Mouse (Mus musculus): ENCODE data around the gene Slc22a20. TPM values are rescaled to one million over a fixed set of nuclear protein-coding genes. Genes with fewer than 3 reads are reported as not detected.

The Slc22a20 gene
- total and polyA plus RNA-seq, 3 experiments: not detected

GRCm38 (mm10) chr19:5940656-5941055, 45.3 kb downstream of the Slc22a20 start:
- Histone ChIP-seq H3K27me3 (ENCODE audit: insufficient read depth, low read length) (no peaks in the 10 kb centered on the region; the same call in 1 of the 2 replicates), H3K4me1 (ENCODE audit: insufficient read depth, low read depth, low read length) (peaks cover 28% of the 10 kb centered on the region), H3K36me3 (replicated peaks) (peaks cover 82% of the 10 kb centered on the region), H3K4me3 (ENCODE audit: low read depth, low read length) (no peak overlapping the region), H3K9me3 (replicated peaks) (no peaks in the 10 kb centered on the region)
- ATAC-seq (ENCODE audit: extremely low read depth, insufficient number of reproducible peaks, low FRiP score, poor library complexity, severe bottlenecking) (no peak), DNase-seq (ENCODE audit: low spot score) (no peak)
- TF ChIP-seq TAL1 (conservative IDR thresholded peaks at IDR 0.05; ENCODE audit: low read depth, low read length) (no peak), GATA2 (IDR thresholded peaks at IDR 0.05; ENCODE audit: borderline replicate concordance, low read depth, low read length) (no peak), POLR2AphosphoS5 (IDR thresholded peaks at IDR 0.05; ENCODE audit: insufficient replicate concordance, low read depth, low read length) (no peak), GATA1 (IDR thresholded peaks at IDR 0.05; ENCODE audit: borderline replicate concordance, low read length) (no peak), CTCF (IDR thresholded peaks at IDR 0.05; ENCODE audit: low read depth, low read length) (no peak)

GRCm38 (mm10) chr19:5940173-5940572, 45.8 kb downstream of the Slc22a20 start:
- no peak for ATAC-seq (ENCODE audit: extremely low read depth, insufficient number of reproducible peaks, low FRiP score, poor library complexity, severe bottlenecking)
- H3K4me1 ChIP-seq (ENCODE audit: insufficient read depth, low read depth, low read length): peaks cover 26% of the 10 kb centered on the region
- peaks cover 4% of the 10 kb centered on the region for H3K27me3 ChIP-seq (ENCODE audit: insufficient read depth, low read length)
- H3K9me3 ChIP-seq (replicated peaks): no peaks in the 10 kb centered on the region
- no peak for DNase-seq (ENCODE audit: low spot score)
- TF ChIP-seq GATA2 (IDR thresholded peaks at IDR 0.05; ENCODE audit: borderline replicate concordance, low read depth, low read length) (no peak), TAL1 (conservative IDR thresholded peaks at IDR 0.05; ENCODE audit: low read depth, low read length) (no peak), POLR2AphosphoS5 (IDR thresholded peaks at IDR 0.05; ENCODE audit: insufficient replicate concordance, low read depth, low read length) (no peak), GATA1 (IDR thresholded peaks at IDR 0.05; ENCODE audit: borderline replicate concordance, low read length) (no peak), CTCF (IDR thresholded peaks at IDR 0.05; ENCODE audit: low read depth, low read length) (no peak)
- H3K4me3 ChIP-seq (ENCODE audit: low read depth, low read length): no peak overlapping the region
- peaks cover 77% of the 10 kb centered on the region for H3K36me3 ChIP-seq (replicated peaks)

GRCm38 (mm10) chr19:5939715-5940114, 46.2 kb downstream of the Slc22a20 start:
- Histone ChIP-seq H3K36me3 (replicated peaks) (peaks cover 72% of the 10 kb centered on the region), H3K4me3 (ENCODE audit: low read depth, low read length) (no peak overlapping the region), H3K4me1 (ENCODE audit: insufficient read depth, low read depth, low read length) (peaks cover 26% of the 10 kb centered on the region), H3K9me3 (replicated peaks) (no peaks in the 10 kb centered on the region), H3K27me3 (ENCODE audit: insufficient read depth, low read length) (peaks cover 8% of the 10 kb centered on the region)
- ATAC-seq (ENCODE audit: extremely low read depth, insufficient number of reproducible peaks, low FRiP score, poor library complexity, severe bottlenecking) (no peak), DNase-seq (ENCODE audit: low spot score) (no peak)
- no peak for TF ChIP-seq GATA2 (IDR thresholded peaks at IDR 0.05; ENCODE audit: borderline replicate concordance, low read depth, low read length)
- no peak for TF ChIP-seq POLR2AphosphoS5 (IDR thresholded peaks at IDR 0.05; ENCODE audit: insufficient replicate concordance, low read depth, low read length)
- TF ChIP-seq CTCF (IDR thresholded peaks at IDR 0.05; ENCODE audit: low read depth, low read length): no peak
- TF ChIP-seq TAL1 (conservative IDR thresholded peaks at IDR 0.05; ENCODE audit: low read depth, low read length): no peak
- no peak for TF ChIP-seq GATA1 (IDR thresholded peaks at IDR 0.05; ENCODE audit: borderline replicate concordance, low read length)

- no peaks in the 10 kb centered on the region for H3K9me3 ChIP-seq (replicated peaks)
- ATAC-seq (ENCODE audit: extremely low read depth, insufficient number of reproducible peaks, low FRiP score, poor library complexity, severe bottlenecking) (no peak), DNase-seq (ENCODE audit: low spot score) (no peak)
- no peak for TF ChIP-seq POLR2AphosphoS5 (IDR thresholded peaks at IDR 0.05; ENCODE audit: insufficient replicate concordance, low read depth, low read length)
- no peak for TF ChIP-seq CTCF (IDR thresholded peaks at IDR 0.05; ENCODE audit: low read depth, low read length)
- no peak for TF ChIP-seq GATA1 (IDR thresholded peaks at IDR 0.05; ENCODE audit: borderline replicate concordance, low read length)
- no peak for TF ChIP-seq TAL1 (conservative IDR thresholded peaks at IDR 0.05; ENCODE audit: low read depth, low read length)
- TF ChIP-seq GATA2 (IDR thresholded peaks at IDR 0.05; ENCODE audit: borderline replicate concordance, low read depth, low read length): no peak
- no peak overlapping the region for H3K4me3 ChIP-seq (ENCODE audit: low read depth, low read length)
- H3K36me3 ChIP-seq (replicated peaks): peaks cover 60% of the 10 kb centered on the region
- H3K4me1 ChIP-seq (ENCODE audit: insufficient read depth, low read depth, low read length): peaks cover 24% of the 10 kb centered on the region
- H3K27me3 ChIP-seq (ENCODE audit: insufficient read depth, low read length): peaks cover 19% of the 10 kb centered on the region
Measured at GRCm38 (mm10) chr19:5938516-5938915, 47.4 kb downstream of the Slc22a20 start.

GRCm38 (mm10) chr19:5937836-5938406, 48.0 kb downstream of the Slc22a20 start:
- H3K4me1 ChIP-seq (ENCODE audit: insufficient read depth, low read depth, low read length): peaks cover 24% of the 10 kb centered on the region
- no peak overlapping the region for H3K4me3 ChIP-seq (ENCODE audit: low read depth, low read length)
- DNase-seq (ENCODE audit: low spot score) (no peak), ATAC-seq (ENCODE audit: extremely low read depth, insufficient number of reproducible peaks, low FRiP score, poor library complexity, severe bottlenecking) (no peak)
- no peaks in the 10 kb centered on the region for H3K9me3 ChIP-seq (replicated peaks)
- peaks cover 21% of the 10 kb centered on the region for H3K27me3 ChIP-seq (ENCODE audit: insufficient read depth, low read length)
- H3K36me3 ChIP-seq (replicated peaks): peaks cover 55% of the 10 kb centered on the region
- TF ChIP-seq POLR2AphosphoS5 (IDR thresholded peaks at IDR 0.05; ENCODE audit: insufficient replicate concordance, low read depth, low read length) (no peak), GATA1 (IDR thresholded peaks at IDR 0.05; ENCODE audit: borderline replicate concordance, low read length) (no peak), CTCF (IDR thresholded peaks at IDR 0.05; ENCODE audit: low read depth, low read length) (no peak), GATA2 (IDR thresholded peaks at IDR 0.05; ENCODE audit: borderline replicate concordance, low read depth, low read length) (no peak), TAL1 (conservative IDR thresholded peaks at IDR 0.05; ENCODE audit: low read depth, low read length) (no peak)

- ATAC-seq (ENCODE audit: extremely low read depth, insufficient number of reproducible peaks, low FRiP score, poor library complexity, severe bottlenecking) (no peak), DNase-seq (ENCODE audit: low spot score) (no peak)
- Histone ChIP-seq H3K27me3 (ENCODE audit: insufficient read depth, low read length) (peaks cover 24% of the 10 kb centered on the region), H3K36me3 (replicated peaks) (peaks cover 48% of the 10 kb centered on the region), H3K4me3 (ENCODE audit: low read depth, low read length) (no peak overlapping the region), H3K4me1 (ENCODE audit: insufficient read depth, low read depth, low read length) (peaks cover 24% of the 10 kb centered on the region), H3K9me3 (replicated peaks) (no peaks in the 10 kb centered on the region)
- TF ChIP-seq GATA1 (IDR thresholded peaks at IDR 0.05; ENCODE audit: borderline replicate concordance, low read length) (no peak), POLR2AphosphoS5 (IDR thresholded peaks at IDR 0.05; ENCODE audit: insufficient replicate concordance, low read depth, low read length) (0 out of 2 replicates have a peak, but pooled peaks have one; percentile 18), TAL1 (conservative IDR thresholded peaks at IDR 0.05; ENCODE audit: low read depth, low read length) (no peak), GATA2 (IDR thresholded peaks at IDR 0.05; ENCODE audit: borderline replicate concordance, low read depth, low read length) (no peak), CTCF (IDR thresholded peaks at IDR 0.05; ENCODE audit: low read depth, low read length) (no peak)
Measured at GRCm38 (mm10) chr19:5937095-5937835, 48.7 kb downstream of the Slc22a20 start.
